ENCODE assay signal across 31 mouse cellular contexts in genomic region chr5:137598100-137598826, GRCm38 (mm10). TPM values are rescaled to one million over a fixed set of nuclear protein-coding genes. Genes with fewer than 3 reads are reported as not detected.
A peak's percentile ranks its signal among the peaks of the same experiment; 100 is the strongest.
DNase-seq lines count a peak whose midpoint lies in the region; ATAC-seq and TF ChIP-seq lines count a peak whose summit lies in the region.
"Had no signal": no experiment of that assay in that cellular context is flagged by ENCODE, and none has a peak within 500 bp of the region (broad histone marks: within the 10 kb centered on the region; RNA-seq: fewer than 3 reads in every experiment).

No protein-coding gene starts in this region.

- no peak for ATAC-seq in liver, embryonic 16.5 days (ENCODE audit: low read depth)
- ATAC-seq: forebrain, embryonic 16.5 days; midbrain, embryonic 15.5 days; Patski had no signal

- no peak overlapping the region; the same call in 1 of the 2 replicates for H3K9ac ChIP-seq in ES-E14 (ENCODE audit: insufficient read depth, low read depth, low read length, poor library complexity, severe bottlenecking)
- H3K9ac ChIP-seq in liver, embryonic 16.5 days (ENCODE audit: low read depth, low read length), result no peak overlapping the region
- H3K9ac ChIP-seq: heart, embryonic 12.5 days; kidney, embryonic 15.5 days; midbrain, embryonic 15.5 days had no signal

- in situ Hi-C loops in ES-E14 (cut with MboI; ENCODE audit: low sequenced_read_pairs in 2 of 2, unreplicated experiment in 2 of 2), result no loop called here

- peaks cover 58% of the 10 kb centered on the region for H3K4me1 ChIP-seq in E14TG2a.4 (replicated peaks; ENCODE audit: low read depth, low read length)
- H3K4me1 ChIP-seq in ES-E14 (ENCODE audit: control insufficient read depth in 2 of 2, insufficient read depth in 2 of 2, low read length in 2 of 2, poor library complexity in 1 of 2), result peaks cover 0 to 18% of the 10 kb centered on the region in 2 experiments; a peak in 2 of 4 replicates
- peaks cover 31% of the 10 kb centered on the region for H3K4me1 ChIP-seq in liver, embryonic 16.5 days (ENCODE audit: control insufficient read depth, low read depth, low read length)

- H3K27me3 ChIP-seq in E14TG2a.4 (ENCODE audit: insufficient read depth, low read length), result no peaks in the 10 kb centered on the region
- H3K27me3 ChIP-seq in liver, embryonic 16.5 days (ENCODE audit: control insufficient read depth, insufficient read depth, low read depth, low read length), result no peaks in the 10 kb centered on the region
- H3K27me3 ChIP-seq: heart, embryonic 12.5 days; kidney, embryonic 15.5 days; midbrain, embryonic 15.5 days; Patski had no signal

- H3K4me3 ChIP-seq in E14TG2a.4 (replicated peaks; ENCODE audit: low read length) (peak overlapping the region; percentile 95; the same call in 1 of the 2 replicates), ES-E14 (ENCODE audit: insufficient read depth in 1 of 2, low read depth in 1 of 2, low read length in 2 of 2, poor library complexity in 1 of 2, severe bottlenecking in 1 of 2) (peak overlapping the region in 1 of 2 experiments; percentile 93; a peak in 1 of 4 replicates)
- no peak overlapping the region for H3K4me3 ChIP-seq in liver, embryonic 16.5 days (ENCODE audit: low read depth, low read length)
- H3K4me3 ChIP-seq: heart, adult 2 months; heart, embryonic 12.5 days; left cerebral cortex, adult 2 months; midbrain, embryonic 15.5 days had no signal

- DNase-seq in ES-E14 (ENCODE audit: low read depth, low spot score), result no peak
- DNase-seq in induced T-regulatory cell, adult 2 months (ENCODE audit: low read depth), result peak; percentile 20
- DNase-seq in ovary, postnatal 14 days (ENCODE audit: low spot score), result no peak
- no peak for DNase-seq in adrenal gland, adult 2 months
- no peak for DNase-seq in lung, postnatal 10 days
- DNase-seq: adrenal gland, postnatal 14 days; cerebellum, adult 2 months; cerebellum, postnatal 14 days; heart, adult 2 months; kidney, adult 18-20 months; kidney, postnatal 25 days; lung, postnatal 4 days; right cerebral cortex, adult 18-20 months; right cerebral cortex, postnatal 4 days; thymus, adult 18-20 months; thymus, postnatal 36 days had no signal

- no peak for TF ChIP-seq CTCF in E14TG2a.4 (conservative IDR thresholded peaks at IDR 0.05; ENCODE audit: low read length)

- H3K9me3 ChIP-seq in E14TG2a.4 (ENCODE audit: low read length) (no peaks in the 10 kb centered on the region), ES-E14 (ENCODE audit: control insufficient read depth, insufficient read depth, low read depth, low read length) (no peaks in the 10 kb centered on the region)
- no peaks in the 10 kb centered on the region for H3K9me3 ChIP-seq in liver, embryonic 16.5 days (replicated peaks; ENCODE audit: control insufficient read depth, low read length)
- H3K9me3 ChIP-seq: heart, embryonic 12.5 days; kidney, embryonic 15.5 days; midbrain, embryonic 15.5 days had no signal

- no peak overlapping the region for H3K4me2 ChIP-seq in liver, embryonic 16.5 days (ENCODE audit: low read depth, low read length)

- H3K36me3 ChIP-seq in E14TG2a.4 (ENCODE audit: insufficient read depth, low read length) (peaks cover 16% of the 10 kb centered on the region), ES-E14 (ENCODE audit: control insufficient read depth, insufficient read depth, low read length, poor library complexity, severe bottlenecking) (peaks cover 5% of the 10 kb centered on the region; the same call in 1 of the 2 replicates)
- no peaks in the 10 kb centered on the region for H3K36me3 ChIP-seq in liver, embryonic 16.5 days (ENCODE audit: control insufficient read depth, insufficient read depth)

- WGBS in liver, embryonic 16.5 days (ENCODE audit: insufficient replicate concordance), result 29% methylated on average over 2 of the region's 2 CpGs

- H3K27ac ChIP-seq in ES-E14 (ENCODE audit: insufficient read depth, low read depth, low read length, poor library complexity, severe bottlenecking), result peak overlapping the region; percentile 13; the same call in 1 of the 2 replicates
- peak overlapping the region; percentile 45; the same call in 1 of the 2 replicates for H3K27ac ChIP-seq in liver, embryonic 16.5 days (ENCODE audit: low read length)
- H3K27ac ChIP-seq: heart, adult 2 months; hindbrain, embryonic 14.5 days; kidney, embryonic 15.5 days; left cerebral cortex, adult 2 months; midbrain, embryonic 15.5 days; stomach, postnatal 0 days had no signal

TF ChIP-seq in ES-E14, 5 proteins besides CTCF, POLR2A, EP300 and RAD21:
- TF ChIP-seq CHD2 (IDR thresholded peaks at IDR 0.05; ENCODE audit: low read depth, low read length) (no peak), HCFC1 (IDR thresholded peaks at IDR 0.05; ENCODE audit: borderline replicate concordance, insufficient read depth, low read length) (no peak), ZNF384 (IDR thresholded peaks at IDR 0.05; ENCODE audit: low read depth, low read length) (no peak), ZC3H11A (IDR thresholded peaks at IDR 0.05; ENCODE audit: borderline replicate concordance, low read depth, low read length) (no peak), MAFK (IDR thresholded peaks at IDR 0.05; ENCODE audit: insufficient read depth, low read depth, low read length) (no peak)

RNA-seq across cellular contexts. Expression of gene Mospd3, which starts 2.6 kb away (rescaled TPM):
- total RNA-seq in ES-E14 (2012; rRNA removed), result 7.8 and 12.9 TPM in 2 replicates
- 21.3 and 23.1 TPM in 2 replicates for polyA plus RNA-seq in liver, embryonic 16.5 days (2015; fragmentation: Nextera tagmentation; extraction: Ambion mirVana)
- 10 to 100 TPM; 45.4 to 54.1 TPM for total RNA-seq in adrenal gland, adult 2 months (2021)
- polyA plus RNA-seq in adrenal gland, adult 2 months (2012; rRNA removed), result 211 TPM in 2 replicates

RNA-seq across cellular contexts. Expression of gene Pcolce, which starts 15.3 kb away (rescaled TPM):
- total RNA-seq in ES-E14 (2012; rRNA removed), result 134 and 157 TPM in 2 replicates
- polyA plus RNA-seq in liver, embryonic 16.5 days (2015; fragmentation: Nextera tagmentation; extraction: Ambion mirVana), result 15.0 and 21.5 TPM in 2 replicates
- total RNA-seq in adrenal gland, adult 2 months (2021), result 1,000 to 10,000 TPM; 1,014 to 1,197 TPM
- 1,453 and 1,846 TPM in 2 replicates for polyA plus RNA-seq in adrenal gland, adult 2 months (2012; rRNA removed)
- total RNA-seq: hematopoietic stem cell, adult 5-6 weeks had no signal

RNA-seq across cellular contexts. Expression of gene Tfr2, which starts 28.6 kb away (rescaled TPM):
- 3.7 and 7.6 TPM in 2 replicates for total RNA-seq in ES-E14 (2012; rRNA removed)
- 60.5 and 62.5 TPM in 2 replicates for polyA plus RNA-seq in liver, embryonic 16.5 days (2015; fragmentation: Nextera tagmentation; extraction: Ambion mirVana)
- 1 to 10 TPM; 1.1 to 1.9 TPM for total RNA-seq in adrenal gland, adult 2 months (2021)
- polyA plus RNA-seq in adrenal gland, adult 2 months (2012; rRNA removed), result 1.9 and 2.4 TPM in 2 replicates
- total RNA-seq: gastrocnemius, adult 8-10 months; neutrophil, adult 5-6 weeks had no signal
- polyA plus RNA-seq: Patski had no signal

RNA-seq across cellular contexts. Expression of gene Fbxo24, which starts 30.5 kb away (rescaled TPM):
- 1.1 and 2.2 TPM in 2 replicates for total RNA-seq in ES-E14 (2012; rRNA removed)
- polyA plus RNA-seq in liver, embryonic 16.5 days (2015; fragmentation: Nextera tagmentation; extraction: Ambion mirVana), result 0.07 and 0.13 TPM in 2 replicates
- 1 to 10 TPM in 1 of 2 experiments, under 1 TPM in 1; 0.89 to 2.6 TPM for total RNA-seq in adrenal gland, adult 2 months (2021)
- 2.5 and 3.3 TPM in 2 replicates for polyA plus RNA-seq in adrenal gland, adult 2 months (2012; rRNA removed)
- total RNA-seq: hematopoietic stem cell, adult 5-6 weeks; liver, adult 2 months had no signal
- polyA plus RNA-seq: erythroblast, embryonic 14.5 days had no signal

RNA-seq across cellular contexts. Expression of gene Lrch4, which starts 30.7 kb away (rescaled TPM):
- 12.7 and 23.0 TPM in 2 replicates for total RNA-seq in ES-E14 (2012; rRNA removed)
- 25.1 and 26.8 TPM in 2 replicates for polyA plus RNA-seq in liver, embryonic 16.5 days (2015; fragmentation: Nextera tagmentation; extraction: Ambion mirVana)
- total RNA-seq in adrenal gland, adult 2 months (2021), result 10 to 100 TPM; 27.9 to 31.7 TPM
- polyA plus RNA-seq in adrenal gland, adult 2 months (2012; rRNA removed), result 36.7 and 52.7 TPM in 2 replicates
